In the genomic region with DNA sequence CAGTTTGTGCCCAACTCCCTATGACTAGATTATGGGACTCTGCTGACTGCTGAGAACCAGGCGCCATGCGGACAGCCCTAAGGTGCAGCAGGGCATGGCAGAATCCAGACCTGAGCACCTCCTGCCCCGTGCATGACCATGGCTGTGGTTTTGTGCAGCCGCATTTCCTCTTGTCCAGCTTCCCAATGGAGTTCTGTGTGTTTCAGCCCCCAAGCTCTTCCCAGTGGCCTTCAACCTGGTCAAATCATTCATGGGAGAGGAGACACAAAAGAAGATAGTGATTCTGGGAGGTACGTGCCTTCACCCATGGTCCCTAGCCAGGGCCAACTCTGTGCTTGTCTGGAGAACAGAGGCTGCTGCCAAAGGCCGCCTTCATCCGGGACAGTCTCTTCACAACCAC, we compare ENCODE assay signal across 25 mouse cellular contexts. TPM values are rescaled to one million over a fixed set of nuclear protein-coding genes. Genes with fewer than 3 reads are reported as not detected.
DNase-seq lines count a peak whose midpoint lies in the region; TF ChIP-seq lines count a peak whose summit lies in the region.
"Had no signal": no experiment of that assay in that cellular context is flagged by ENCODE, and none has a peak within 500 bp of the region (broad histone marks: within the 10 kb centered on the region; RNA-seq: fewer than 3 reads in every experiment).

No protein-coding gene starts in this region.

- no peak for TF ChIP-seq POLR2A in testis, adult 2 months (IDR thresholded peaks at IDR 0.05; ENCODE audit: control insufficient read depth, low read depth, low read length)

- WGBS in heart, embryonic 10.5 days, result 88% methylated on average over 7 of the region's 7 CpGs

- peak; percentile 80 for DNase-seq in heart, adult 11 months
- no peak for DNase-seq in heart, postnatal 14 days
- DNase-seq in heart, embryonic 10.5 days (ENCODE audit: low spot score), result peak; percentile 57
- DNase-seq in heart, postnatal 25 days (ENCODE audit: low spot score), result no peak
- DNase-seq in testis, postnatal 10 days (ENCODE audit: low spot score), result no peak
- DNase-seq: adrenal gland, adult 2 months; adrenal gland, adult 8-10 months; adrenal gland, postnatal 10 days; adrenal gland, postnatal 14 days; adrenal gland, postnatal 25 days; adrenal gland, postnatal 36 days; B cell, adult 2 months; cerebellum, adult 11 months; cerebellum, adult 11-12 months; cerebellum, adult 18-20 months had no signal

- H3K36me3 ChIP-seq in heart, embryonic 10.5 days, result no peaks in the 10 kb centered on the region
- no peaks in the 10 kb centered on the region for H3K36me3 ChIP-seq in testis, adult 2 months (ENCODE audit: control insufficient read depth, insufficient read depth, low read length)
- H3K36me3 ChIP-seq: G1E had no signal

- no peak for TF ChIP-seq CTCF in testis, adult 2 months (IDR thresholded peaks at IDR 0.05; ENCODE audit: control insufficient read depth, insufficient read depth, insufficient replicate concordance, low read depth, low read length)

- no peaks in the 10 kb centered on the region for H3K27me3 ChIP-seq in heart, embryonic 10.5 days (ENCODE audit: insufficient read depth, poor library complexity, severe bottlenecking)
- H3K27me3 ChIP-seq in testis, adult 2 months (ENCODE audit: control insufficient read depth, insufficient read depth, low read length), result no peaks in the 10 kb centered on the region

- H3K9me3 ChIP-seq in heart, embryonic 10.5 days, result no peaks in the 10 kb centered on the region
- H3K9me3 ChIP-seq: G1E had no signal

- no peak overlapping the region for H3K27ac ChIP-seq in heart, embryonic 10.5 days
- peak overlapping the region; percentile 32; the same call in 1 of the 2 replicates for H3K27ac ChIP-seq in testis, adult 2 months (ENCODE audit: control insufficient read depth, insufficient read depth, low read depth, low read length)

- H3K4me3 ChIP-seq in heart, embryonic 10.5 days, result no peak overlapping the region
- no peak overlapping the region for H3K4me3 ChIP-seq in testis, adult 2 months (ENCODE audit: control insufficient read depth, low read depth, low read length)

- H3K4me1 ChIP-seq in heart, embryonic 10.5 days, result no peaks in the 10 kb centered on the region
- H3K4me1 ChIP-seq in testis, adult 2 months (ENCODE audit: control insufficient read depth, insufficient read depth, low read length), result no peaks in the 10 kb centered on the region; the same call in 1 of the 2 replicates

- intact Hi-C loops in heart, postnatal 14 days (cut with DNase I), result no loop called here
- intact Hi-C loops in heart, postnatal 25 days (cut with DNase I), result no loop called here

RNA-seq across cellular contexts. Expression of a gene that starts 11.8 kb away (rescaled TPM):
- under 1 TPM; 0.20 to 0.50 TPM for total RNA-seq in heart, postnatal 14 days (2021)
- polyA plus RNA-seq in heart, embryonic 10.5 days (2016; fragmentation: Nextera tagmentation; extraction: Ambion mirVana), result 0.07 and 0.50 TPM in 2 replicates
- total RNA-seq in heart, postnatal 25 days (2021), result under 1 TPM; 0.17 to 0.34 TPM
- polyA plus RNA-seq in testis, adult 2 months (2012; rRNA removed), result 0.42 and 0.56 TPM in 2 replicates
- total RNA-seq: MEL had no signal
- polyA plus RNA-seq: activated CD4-positive, CD25-positive, alpha-beta regulatory T cell, adult 4 months; brain, embryonic 14.5 days; C2C12; CD4-positive, CD25-positive, alpha-beta regulatory T cell, adult 4 months; G1E; Patski had no signal

RNA-seq across cellular contexts. Expression of a gene that starts 21.6 kb away (rescaled TPM):
- total RNA-seq in heart, postnatal 14 days (2021), result 1 to 10 TPM in 1 of 2 experiments, not detected in 1; 6.0 TPM
- polyA plus RNA-seq in heart, embryonic 10.5 days (2016; fragmentation: Nextera tagmentation; extraction: Ambion mirVana), result not detected in 2 replicates
- not detected for total RNA-seq in heart, postnatal 25 days (2021)
- 1.0 and 1.9 TPM in 2 replicates for polyA plus RNA-seq in testis, adult 2 months (2012; rRNA removed)
- total RNA-seq: adrenal gland, adult 18-20 months; adrenal gland, adult 2 months; adrenal gland, postnatal 25 days; adrenal gland, postnatal 36 days; CH12.LX; MEL had no signal
- polyA plus RNA-seq: activated CD4-positive, CD25-positive, alpha-beta regulatory T cell, adult 4 months; adrenal gland, adult 2 months; C2C12; CD4-positive, CD25-positive, alpha-beta regulatory T cell, adult 4 months; G1E; Patski had no signal

RNA-seq across cellular contexts. Expression of a gene that starts 52.2 kb away (rescaled TPM):
- total RNA-seq in heart, postnatal 14 days (2021), result 100 to 1,000 TPM; 108 to 124 TPM
- polyA plus RNA-seq in heart, embryonic 10.5 days (2016; fragmentation: Nextera tagmentation; extraction: Ambion mirVana), result 25.7 and 26.0 TPM in 2 replicates
- 100 to 1,000 TPM; 142 to 144 TPM for total RNA-seq in heart, postnatal 25 days (2021)
- polyA plus RNA-seq in testis, adult 2 months (2012; rRNA removed), result 9.0 and 10.0 TPM in 2 replicates

RNA-seq across cellular contexts. Expression of a gene that starts 59.6 kb away (rescaled TPM):
- total RNA-seq in heart, postnatal 14 days (2021), result under 1 TPM; 0.32 to 0.33 TPM
- 0.32 and 0.73 TPM in 2 replicates for polyA plus RNA-seq in heart, embryonic 10.5 days (2016; fragmentation: Nextera tagmentation; extraction: Ambion mirVana)
- under 1 TPM; 0.17 to 0.31 TPM for total RNA-seq in heart, postnatal 25 days (2021)
- 6.6 and 9.8 TPM in 2 replicates for polyA plus RNA-seq in testis, adult 2 months (2012; rRNA removed)
- total RNA-seq: adrenal gland, adult 18-20 months; G1E had no signal
- polyA plus RNA-seq: activated CD4-positive, CD25-positive, alpha-beta regulatory T cell, adult 4 months; CD4-positive, CD25-positive, alpha-beta regulatory T cell, adult 4 months; G1E had no signal

Comparison
In these comparisons a context has a peak if more than half of its experiments do, and no peak if none do; other contexts are left out.
1. DNase-seq: peak in heart, adult 11 months (single experiment) and heart, embryonic 10.5 days (single experiment); none in heart, postnatal 14 days (0 of 2), heart, postnatal 25 days (single experiment) and testis, postnatal 10 days (single experiment).